Mouse (Mus musculus) adrenal gland, postnatal 25 days (tissue): ENCODE data around the gene Cyld. TPM values are rescaled to one million over a fixed set of nuclear protein-coding genes. Genes with fewer than 3 reads are reported as not detected.

Source experiments
- DNase-seq: peaks from one replicate; pipeline ENCODE4 v3.0.0; 2021; ENCODE audit warnings: mixed read lengths
- total RNA-seq: library from RNA; stranded (reverse); gene quantifications from 2 replicates; pipeline ENCODE4 v1.2.3, GENCODE M21; 2021

Gene Cyld
- total RNA-seq, 1 experiment from 2014 or later: 66.5 TPM

DNA sequence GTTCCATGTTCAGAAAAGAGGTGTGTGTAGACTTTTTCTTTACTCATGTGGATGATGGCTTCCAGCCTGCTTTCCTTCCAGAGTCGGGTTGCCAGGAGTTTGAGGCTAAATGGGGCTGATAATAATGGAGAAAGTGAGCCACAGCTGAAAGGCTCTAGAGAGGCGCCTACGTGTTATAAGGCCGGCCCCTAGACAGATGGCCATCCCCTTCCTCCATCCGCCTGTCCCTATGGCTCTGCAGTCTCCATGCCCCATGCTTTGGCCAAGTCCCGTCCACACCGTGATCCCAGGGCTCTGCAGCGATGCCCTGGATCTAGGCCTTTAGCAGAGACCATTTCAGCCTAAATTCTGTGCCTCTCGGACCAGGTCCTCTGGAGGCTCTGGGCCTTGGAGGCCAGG, 96.5 kb downstream of the Cyld start:
- no peak for DNase-seq

DNA sequence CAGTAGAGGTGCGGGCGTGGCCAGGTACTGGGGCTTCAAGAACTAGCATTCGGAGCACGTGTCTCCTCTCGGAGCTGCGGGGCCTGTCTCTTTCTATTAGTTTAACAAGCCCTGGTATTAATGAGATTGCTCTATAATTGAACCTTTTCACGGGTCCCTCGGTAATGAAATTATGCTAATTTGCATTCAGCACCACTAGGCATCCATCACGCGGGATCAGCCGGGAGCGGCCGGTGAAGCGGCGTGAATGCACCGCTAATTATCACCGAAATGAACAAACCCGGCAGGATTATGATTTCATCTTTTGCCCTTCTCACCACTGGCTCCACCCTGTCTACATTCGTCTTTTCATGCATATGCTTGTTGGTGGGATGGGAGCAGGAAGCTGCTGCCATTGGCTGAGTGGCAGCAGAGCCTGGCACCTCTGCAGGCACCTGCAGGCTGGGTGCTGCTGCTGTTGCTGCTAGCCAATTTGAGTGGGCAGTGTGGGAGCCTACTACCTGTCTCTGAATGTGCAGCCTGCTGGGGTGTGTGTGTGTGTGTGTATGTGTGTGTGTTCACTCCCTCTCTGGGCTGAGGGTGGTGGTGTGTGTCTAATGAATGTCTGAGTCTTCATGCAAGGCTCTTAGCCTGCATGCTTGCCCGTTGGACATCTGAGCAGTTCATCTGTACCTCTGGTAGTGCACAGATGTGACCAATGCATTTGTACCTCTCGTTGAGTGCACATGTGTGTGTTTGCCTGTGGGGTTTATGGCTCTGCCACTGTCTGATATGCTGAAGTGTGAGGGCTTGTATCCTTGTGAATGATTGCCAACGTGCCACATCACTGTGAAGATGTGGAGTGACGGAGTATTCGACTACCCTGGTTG, 97.2 kb downstream of the Cyld start:
- no peak for DNase-seq

DNA sequence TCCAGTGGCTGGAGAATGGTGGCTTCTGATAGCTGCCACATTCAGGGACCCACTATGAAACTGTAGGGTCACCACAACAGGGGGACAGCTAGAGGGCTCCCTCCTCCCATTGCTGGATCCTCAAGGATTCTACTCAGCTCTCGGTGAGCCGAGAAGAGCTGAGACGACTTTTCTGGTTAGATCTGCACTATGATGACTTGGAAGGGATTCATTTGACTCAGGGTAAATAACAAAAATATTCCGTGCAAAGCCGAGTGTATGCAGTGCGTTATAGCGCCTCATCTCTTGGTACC, 97.7 kb downstream of the Cyld start:
- no peak for DNase-seq

DNA sequence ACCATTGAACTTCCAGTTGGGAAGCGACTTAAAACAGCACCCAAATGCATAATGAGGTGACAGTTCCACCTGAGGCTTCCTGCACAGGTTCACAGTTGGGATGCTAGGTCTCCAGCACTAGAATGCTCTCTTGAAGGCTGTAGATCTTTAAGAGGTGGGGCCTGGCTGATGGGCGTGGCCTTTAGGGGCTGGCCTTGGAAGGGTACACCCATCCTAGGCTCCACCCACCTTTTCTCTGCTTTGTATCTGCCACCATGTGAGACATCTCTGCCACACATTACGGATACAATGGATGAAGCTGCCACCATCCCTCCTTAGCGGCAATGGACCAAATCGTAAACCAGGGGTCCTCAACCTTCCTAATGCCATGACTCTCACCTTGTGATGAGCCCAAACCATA, 99.1 kb downstream of the Cyld start:
- no peak for DNase-seq

DNA sequence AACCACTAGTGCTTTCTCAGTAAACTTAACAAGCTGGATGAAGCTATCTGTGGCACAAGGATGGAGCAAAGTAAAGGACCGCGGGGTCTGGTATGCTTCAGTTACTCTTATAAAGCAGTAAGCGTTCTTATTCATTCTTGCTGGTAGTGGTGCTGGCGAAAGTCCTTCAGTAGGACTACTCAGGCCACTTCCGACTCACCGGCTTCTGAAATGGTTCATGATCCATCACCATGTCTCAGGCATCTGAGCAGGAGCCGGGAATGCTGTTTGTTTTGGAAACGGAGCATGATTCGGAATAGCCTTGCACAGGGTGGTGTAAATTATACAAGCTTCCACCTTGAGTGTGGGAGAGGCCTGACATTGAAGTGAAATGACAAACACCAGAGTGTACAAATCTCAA, 99.8 kb downstream of the Cyld start:
- no peak for DNase-seq

Other genes with a start within 250 kb of the Cyld start
- gene Nkd1, start 175.7 kb upstream of the Cyld start, total RNA-seq: 44.0 and 44.8 TPM in 2 replicates
- 0.95 and 1.3 TPM in 2 replicates for gene Snx20, start 60.9 kb upstream of the Cyld start, total RNA-seq
- gene Nod2, start 49.7 kb upstream of the Cyld start, total RNA-seq: 0.38 and 0.61 TPM in 2 replicates